Mouse (Mus musculus) hindbrain, embryonic 11.5 days (tissue): ENCODE results near the gene Eps8l2. TPM values are rescaled to one million over a fixed set of nuclear protein-coding genes. Genes with fewer than 3 reads are reported as not detected.
A peak's percentile ranks its signal among the peaks of the same experiment; 100 is the strongest.

Experiments
- ATAC-seq: fragments of 200-750 bp; cut with Nextera tagmentation; 2 replicates; pipeline ENCODE4 v1.8.0; 2017; ENCODE audit warnings: mild to moderate bottlenecking, moderate TSS enrichment, moderate library complexity; ENCODE audit not compliant: low FRiP score
- DNase-seq: peaks from one replicate; pipeline ENCODE4 v3.0.0-alpha.2; 2015; ENCODE audit warnings: low spot score
- H3K27ac ChIP-seq: fragments of 300-500 bp; sonication (generic); 2 replicates; pipeline ENCODE4 v1.5.1; 2014; ENCODE audit warnings: mild to moderate bottlenecking, low read depth, low read length
- H3K27me3 ChIP-seq: fragments of 300-500 bp; sonication (generic); 2 replicates; pipeline ENCODE4 v1.6.1; 2014; ENCODE audit warnings: mild to moderate bottlenecking, low read length, moderate library complexity, mixed read lengths; ENCODE audit not compliant: control insufficient read depth, insufficient read depth
- H3K36me3 ChIP-seq: fragments of 300-500 bp; sonication (generic); 2 replicates; pipeline ENCODE4 v1.6.1; 2014; ENCODE audit warnings: mild to moderate bottlenecking, low read length, moderate library complexity, mixed read lengths; ENCODE audit not compliant: control insufficient read depth, insufficient read depth
- H3K4me1 ChIP-seq: fragments of 300-500 bp; sonication (generic); replicated peaks from 2 replicates; pipeline ENCODE4 v1.6.1; 2014; ENCODE audit warnings: low read length, mixed read lengths; ENCODE audit not compliant: control insufficient read depth, insufficient read depth
- H3K4me2 ChIP-seq: fragments of 300-500 bp; sonication (generic); replicated peaks from 2 replicates; pipeline ENCODE4 v1.6.1; 2014; ENCODE audit warnings: mild to moderate bottlenecking, low read depth, low read length
- H3K4me3 ChIP-seq: fragments of 300-500 bp; sonication (generic); 2 replicates; pipeline ENCODE4 v1.5.1; 2014; ENCODE audit warnings: low read depth, low read length
- H3K9ac ChIP-seq: fragments of 300-500 bp; sonication (generic); 2 replicates; pipeline ENCODE4 v1.6.1; 2014; ENCODE audit warnings: low read depth, low read length
- H3K9me3 ChIP-seq: fragments of 300-500 bp; sonication (generic); 2 replicates; pipeline ENCODE4 v1.6.1; 2016; ENCODE audit warnings: low read length; ENCODE audit not compliant: control insufficient read depth
- WGBS: fragments of 180-500 bp; shearing (Covaris S2); extraction: QIAGEN DNeasy Blood & Tissue Kit; methylation state at CpG from one replicate; pipeline ENCODE4 v1.1.7; 2014; 5-methylcytosine and 5-hydroxymethylcytosine counted together
- polyA plus RNA-seq: library from polyadenylated mRNA; unstranded; fragments of >200 nt; fragmentation: Nextera tagmentation; extraction: Ambion mirVana; gene quantifications from 2 replicates; pipeline ENCODE4 v1.2.1, GENCODE M21; 2014

Gene Eps8l2
- polyA plus RNA-seq, 1 experiment from 2014 or later = 2.6 TPM

DNA sequence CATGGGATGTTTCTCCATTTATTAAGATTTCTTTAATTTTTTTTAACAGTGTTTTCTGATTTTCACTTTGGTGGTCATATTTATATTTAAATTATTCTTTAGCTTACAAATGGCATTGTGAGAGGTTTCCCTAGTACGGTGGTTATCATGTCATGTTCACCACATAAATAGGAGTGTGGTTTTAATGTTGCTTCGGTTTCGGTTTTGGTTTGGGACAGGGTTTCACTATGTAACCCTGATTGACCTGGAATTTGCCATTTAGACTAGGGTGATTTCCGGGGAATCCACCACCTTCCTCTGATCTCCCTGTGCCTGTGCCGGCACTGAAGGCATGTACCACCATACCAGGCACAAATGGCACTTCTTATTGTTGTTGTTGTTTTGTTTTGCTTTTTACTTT lies 6.1 kb downstream of the Eps8l2 start:
- Histone ChIP-seq H3K9me3 (no peaks in the 10 kb centered on the region), H3K36me3 (no peaks in the 10 kb centered on the region), H3K9ac (no peak overlapping the region), H3K27me3 (no peaks in the 10 kb centered on the region), H3K4me1 (no peaks in the 10 kb centered on the region), H3K4me3 (no peak overlapping the region), H3K4me2 (no peak overlapping the region), H3K27ac (no peak overlapping the region)
- WGBS = 92% methylated on average over 5 of the region's 5 CpGs
- DNase-seq = no peak
- ATAC-seq = no peak

DNA sequence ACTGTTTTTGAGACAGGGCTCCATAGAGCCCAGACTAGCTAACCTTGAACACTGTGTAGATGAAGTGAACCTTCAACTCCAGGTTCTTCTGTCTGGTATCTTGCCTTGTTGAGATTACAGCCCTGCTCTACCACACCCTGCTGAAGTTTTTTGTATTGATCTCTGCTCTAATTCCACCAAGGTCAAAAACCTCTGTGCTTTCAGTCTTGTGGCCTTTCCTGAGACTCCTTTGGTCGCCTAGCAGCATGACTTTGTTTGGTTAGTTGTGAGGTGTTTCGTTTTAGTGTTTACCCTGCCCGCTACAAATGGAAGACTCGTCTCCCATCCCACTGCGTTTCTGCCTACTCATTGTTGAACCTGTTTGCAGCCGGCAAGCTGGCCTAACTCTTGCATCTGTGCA lies 12.4 kb downstream of the Eps8l2 start:
- WGBS = 79% methylated on average over 6 of the region's 6 CpGs
- H3K9me3 ChIP-seq = no peaks in the 10 kb centered on the region
- H3K36me3 ChIP-seq = no peaks in the 10 kb centered on the region
- H3K4me1 ChIP-seq = no peaks in the 10 kb centered on the region
- no peak overlapping the region for H3K9ac ChIP-seq
- no peak overlapping the region for H3K4me3 ChIP-seq
- H3K27ac ChIP-seq = no peak overlapping the region
- H3K4me2 ChIP-seq = no peak overlapping the region
- ATAC-seq (no peak), DNase-seq (no peak)
- H3K27me3 ChIP-seq = no peaks in the 10 kb centered on the region

DNA sequence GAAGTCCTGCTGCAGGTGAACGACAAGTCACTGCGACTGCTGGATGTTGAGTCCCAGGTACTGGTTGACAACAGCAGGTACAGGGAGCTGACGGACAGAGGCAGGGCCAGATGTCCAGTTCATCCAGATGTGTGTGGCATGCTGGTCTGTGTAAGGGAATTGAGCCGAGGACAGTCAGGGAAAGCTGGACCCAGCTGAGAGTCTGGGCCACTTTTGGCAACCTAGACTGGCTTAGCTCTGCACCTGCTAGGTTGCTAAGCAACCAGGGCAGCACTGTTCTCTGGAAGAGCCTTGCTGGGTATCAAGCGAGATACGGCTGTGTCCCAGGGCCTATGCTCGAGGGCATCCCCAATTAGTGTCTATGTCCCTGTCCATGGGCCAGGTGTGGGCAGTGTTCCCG lies 16.4 kb downstream of the Eps8l2 start:
- DNase-seq (no peak), ATAC-seq (no peak)

DNA sequence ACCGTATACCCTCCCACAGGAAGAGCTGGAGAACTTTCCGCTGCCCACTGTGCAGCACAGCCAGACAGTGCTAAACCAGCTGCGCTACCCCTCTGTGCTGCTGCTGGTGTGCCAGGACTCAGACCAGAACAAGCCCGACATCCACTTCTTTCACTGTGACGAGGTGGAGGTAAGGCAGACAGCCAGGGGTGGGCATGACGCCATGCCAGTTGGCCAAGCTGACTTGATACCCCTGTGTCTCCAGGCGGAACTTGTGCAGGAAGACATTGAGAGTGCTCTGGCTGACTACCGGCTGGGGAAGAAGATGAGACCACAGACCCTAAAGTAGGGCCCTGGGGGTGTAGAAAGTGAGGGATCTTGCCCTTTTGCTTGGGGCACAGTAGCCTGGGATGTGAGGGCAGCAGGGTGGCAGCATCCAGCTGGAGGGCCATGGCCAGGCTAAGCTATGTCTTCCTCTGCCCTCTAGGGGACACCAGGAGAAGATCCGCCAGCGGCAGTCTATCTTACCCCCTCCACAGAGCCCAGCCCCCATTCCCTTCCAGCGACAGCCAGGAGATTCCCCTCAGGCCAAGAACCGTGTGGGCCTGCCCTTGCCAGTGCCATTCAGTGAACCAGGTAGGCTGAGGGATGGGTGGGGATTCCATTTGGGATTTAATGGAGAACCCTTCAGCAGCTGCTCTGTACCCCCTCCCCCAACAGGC lies 17.1 kb downstream of the Eps8l2 start:
- ATAC-seq (no peak), DNase-seq (peak; percentile 15)
- no peaks in the 10 kb centered on the region for H3K9me3 ChIP-seq
- H3K36me3 ChIP-seq = no peaks in the 10 kb centered on the region
- no peak overlapping the region for H3K27ac ChIP-seq
- H3K27me3 ChIP-seq = no peaks in the 10 kb centered on the region; the same call in 1 of the 2 replicates
- H3K4me2 ChIP-seq = no peak overlapping the region
- H3K9ac ChIP-seq = no peak overlapping the region
- H3K4me1 ChIP-seq = no peaks in the 10 kb centered on the region
- 57% methylated on average over 12 of the region's 12 CpGs for WGBS
- no peak overlapping the region for H3K4me3 ChIP-seq

More for the DNA sequence above, 16.4 kb downstream of the Eps8l2 start:
- Histone ChIP-seq H3K4me2 (no peak overlapping the region), H3K27ac (no peak overlapping the region), H3K9me3 (no peaks in the 10 kb centered on the region), H3K4me3 (no peak overlapping the region), H3K36me3 (no peaks in the 10 kb centered on the region), H3K27me3 (no peaks in the 10 kb centered on the region), H3K9ac (no peak overlapping the region), H3K4me1 (no peaks in the 10 kb centered on the region)
- WGBS = 78% methylated on average over 8 of the region's 8 CpGs

DNA sequence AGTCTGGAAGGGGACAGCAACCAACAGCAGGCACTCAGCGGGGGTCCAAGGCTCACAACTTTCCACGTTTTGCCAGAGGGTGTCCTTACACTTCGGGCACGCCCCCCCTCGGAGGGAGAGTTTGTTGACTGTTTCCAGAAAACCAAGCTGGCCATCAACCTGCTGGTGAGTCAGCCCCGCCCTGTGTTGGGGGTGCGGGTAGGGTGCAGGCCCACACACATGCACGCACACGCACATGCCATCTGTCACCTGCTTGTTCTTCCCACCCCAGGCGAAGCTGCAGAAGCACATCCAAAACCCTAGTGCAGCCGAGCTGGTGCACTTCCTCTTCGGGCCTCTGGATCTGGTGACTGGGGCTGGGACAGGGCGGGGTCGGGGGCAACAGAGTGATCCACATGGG lies 18.3 kb downstream of the Eps8l2 start:
- Histone ChIP-seq H3K4me2 (no peak overlapping the region), H3K9ac (no peak overlapping the region), H3K9me3 (no peaks in the 10 kb centered on the region), H3K36me3 (no peaks in the 10 kb centered on the region), H3K27ac (no peak overlapping the region), H3K4me3 (no peak overlapping the region), H3K27me3 (peaks cover 6% of the 10 kb centered on the region; the same call in 1 of the 2 replicates), H3K4me1 (no peaks in the 10 kb centered on the region)
- DNase-seq = no peak
- ATAC-seq = no peak
- 81% methylated on average over 14 of the region's 14 CpGs for WGBS

DNA sequence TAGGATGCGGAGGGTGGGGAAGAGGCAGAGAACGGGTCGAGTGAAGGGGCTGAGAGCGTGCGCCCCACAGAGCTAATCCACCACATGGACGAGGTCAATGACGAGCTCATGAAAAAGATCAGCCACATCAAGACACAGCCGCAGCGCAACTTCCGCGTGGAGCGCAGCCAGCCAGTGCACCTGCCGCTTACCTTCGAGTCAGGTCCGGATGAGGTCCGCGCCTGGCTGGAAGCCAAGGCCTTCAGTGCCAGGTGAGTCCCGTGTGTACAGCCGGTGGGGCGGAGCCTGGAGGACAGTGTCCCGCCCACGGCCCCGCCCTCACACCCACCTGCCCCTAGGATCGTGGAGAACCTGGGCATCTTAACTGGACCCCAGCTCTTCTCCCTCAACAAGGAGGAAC lies 22.8 kb downstream of the Eps8l2 start:
- ATAC-seq (no peak), DNase-seq (no peak)
- Histone ChIP-seq H3K9ac (no peak overlapping the region), H3K27ac (no peak overlapping the region), H3K36me3 (no peaks in the 10 kb centered on the region), H3K4me3 (no peak overlapping the region), H3K27me3 (peaks cover 6% of the 10 kb centered on the region; the same call in 1 of the 2 replicates), H3K9me3 (no peaks in the 10 kb centered on the region), H3K4me1 (no peaks in the 10 kb centered on the region), H3K4me2 (no peak overlapping the region)
- 17% methylated on average over 24 of the region's 24 CpGs for WGBS

DNA sequence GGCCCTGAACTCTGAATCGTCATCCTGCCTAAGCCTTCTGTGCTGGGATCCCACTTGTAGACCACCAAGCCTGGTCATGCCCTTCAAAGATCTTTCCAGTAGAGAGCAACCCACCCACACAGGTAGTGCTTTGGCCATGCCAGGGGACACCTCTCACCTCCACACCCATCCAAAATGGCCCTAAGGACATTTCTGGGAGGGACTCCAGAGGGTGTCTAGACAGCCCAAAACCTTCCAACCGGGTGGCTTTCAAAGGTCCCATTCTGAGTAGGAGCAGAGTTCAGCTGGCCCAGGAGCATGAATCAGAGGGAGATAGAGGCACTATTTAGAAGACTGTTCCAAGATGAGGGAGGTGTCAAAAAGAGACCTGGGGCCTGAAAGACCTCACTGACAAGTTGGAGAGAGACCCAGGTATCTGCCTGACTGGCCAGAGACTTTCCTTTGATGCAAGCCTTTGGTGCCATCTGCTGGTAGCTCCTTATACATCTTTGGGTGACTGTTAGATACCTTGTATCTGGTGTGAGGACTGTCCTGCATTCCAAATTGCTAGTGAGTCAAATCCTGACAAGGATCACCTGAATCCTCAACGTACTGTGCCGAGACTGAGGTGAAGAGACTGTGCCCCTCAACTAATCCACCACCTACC lies 24.5 kb downstream of the Eps8l2 start:
- DNase-seq = peak; percentile 78
- no peaks in the 10 kb centered on the region for H3K4me1 ChIP-seq
- H3K4me2 ChIP-seq = no peak overlapping the region
- ATAC-seq = no peak
- H3K9ac ChIP-seq = no peak overlapping the region
- peaks cover 6% of the 10 kb centered on the region; the same call in 1 of the 2 replicates for H3K27me3 ChIP-seq
- no peak overlapping the region for H3K27ac ChIP-seq
- H3K9me3 ChIP-seq = no peaks in the 10 kb centered on the region
- WGBS = 61% methylated on average over 4 of the region's 4 CpGs
- H3K4me3 ChIP-seq = no peak overlapping the region
- H3K36me3 ChIP-seq = no peaks in the 10 kb centered on the region

DNA sequence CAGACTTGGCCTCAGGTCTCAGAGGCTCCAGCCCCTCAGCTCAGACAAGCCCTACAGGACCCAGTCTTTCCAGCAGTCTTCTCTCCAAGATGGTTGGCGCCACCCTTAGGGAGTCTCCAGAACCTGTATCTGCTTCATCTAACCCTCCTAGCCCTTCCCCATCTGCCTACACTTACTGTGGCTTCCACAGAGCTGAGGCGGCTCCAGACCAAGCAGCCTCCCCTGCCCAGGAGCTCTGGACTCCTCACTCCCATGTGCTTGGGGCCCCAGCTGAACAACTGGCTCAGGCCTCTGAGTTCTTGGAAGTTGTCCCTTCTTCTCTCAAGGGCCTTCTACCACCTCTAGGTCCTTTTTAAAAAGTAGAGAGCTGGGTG lies 25.1 kb downstream of the Eps8l2 start:
- Histone ChIP-seq H3K36me3 (no peaks in the 10 kb centered on the region), H3K27ac (no peak overlapping the region), H3K4me3 (no peak overlapping the region), H3K4me1 (no peaks in the 10 kb centered on the region), H3K9ac (no peak overlapping the region), H3K27me3 (peaks cover 6% of the 10 kb centered on the region; the same call in 1 of the 2 replicates), H3K4me2 (no peak overlapping the region), H3K9me3 (no peaks in the 10 kb centered on the region)
- ATAC-seq (no peak), DNase-seq (no peak)
- 61% methylated on average over 2 of the region's 2 CpGs for whole genome bisulfite sequencing
